Mouse (Mus musculus) midbrain, embryonic 14.5 days (tissue): ENCODE measurements around the gene Mthfd1l. TPM values are rescaled to one million over a fixed set of nuclear protein-coding genes. Genes with fewer than 3 reads are reported as not detected.

Experiments used
- ATAC-seq: fragments of 200-750 bp; cut with Nextera tagmentation; 2 replicates; pipeline ENCODE4 v1.8.0; 2017; ENCODE audit warnings: moderate number of reproducible peaks, moderate library complexity; ENCODE audit not compliant: low FRiP score, low TSS enrichment
- DNase-seq: peaks from one replicate; pipeline ENCODE4 v3.0.0-alpha.2; 2015
- H3K27ac ChIP-seq: fragments of 300-500 bp; sonication (generic); replicated peaks from 2 replicates; pipeline ENCODE4 v1.5.1; 2014; ENCODE audit warnings: mild to moderate bottlenecking, low read depth, low read length, moderate library complexity
- H3K27me3 ChIP-seq: fragments of 300-500 bp; sonication (generic); 2 replicates; pipeline ENCODE4 v1.6.1; 2014; ENCODE audit warnings: low read length, control low read depth, mixed read lengths; ENCODE audit not compliant: control insufficient read depth, insufficient read depth
- H3K36me3 ChIP-seq: fragments of 300-500 bp; sonication (generic); 2 replicates; pipeline ENCODE4 v1.6.1; 2014; ENCODE audit warnings: low read length, control low read depth; ENCODE audit not compliant: control insufficient read depth, insufficient read depth
- H3K4me1 ChIP-seq: fragments of 300-500 bp; sonication (generic); 2 replicates; pipeline ENCODE4 v1.6.1; 2014; ENCODE audit warnings: mild to moderate bottlenecking, antibody characterized with exemption, low read length, control low read depth; ENCODE audit not compliant: control insufficient read depth, insufficient read depth
- H3K4me2 ChIP-seq: fragments of 300-500 bp; sonication (generic); 2 replicates; pipeline ENCODE4 v1.6.1; 2014; ENCODE audit warnings: mild to moderate bottlenecking, low read length, moderate library complexity
- H3K4me3 ChIP-seq: fragments of 300-500 bp; sonication (generic); replicated peaks from 2 replicates; pipeline ENCODE4 v1.5.1; 2014; ENCODE audit warnings: low read depth, low read length
- H3K9ac ChIP-seq: fragments of 300-500 bp; sonication (generic); replicated peaks from 2 replicates; pipeline ENCODE4 v1.6.1; 2014; ENCODE audit warnings: mild to moderate bottlenecking, low read length, moderate library complexity
- H3K9me3 ChIP-seq: fragments of 300-500 bp; sonication (generic); 2 replicates; pipeline ENCODE4 v1.6.1; 2016; ENCODE audit warnings: low read length, control low read depth, mixed read lengths; ENCODE audit not compliant: control insufficient read depth
- WGBS: fragments of 180-500 bp; shearing (Covaris S2); extraction: QIAGEN DNeasy Blood & Tissue Kit; methylation state at CpG from one replicate; pipeline ENCODE4 v1.1.7; 2014; 5-methylcytosine and 5-hydroxymethylcytosine counted together
- polyA plus RNA-seq: library from polyadenylated mRNA; unstranded; fragments of >200 nt; fragmentation: Nextera tagmentation; extraction: Ambion mirVana; gene quantifications from 2 replicates; pipeline ENCODE4 v1.2.1, GENCODE M21; 2014

The Mthfd1l gene
- polyA plus RNA-seq, 1 experiment from 2014 or later, result 6.4 TPM

DNA sequence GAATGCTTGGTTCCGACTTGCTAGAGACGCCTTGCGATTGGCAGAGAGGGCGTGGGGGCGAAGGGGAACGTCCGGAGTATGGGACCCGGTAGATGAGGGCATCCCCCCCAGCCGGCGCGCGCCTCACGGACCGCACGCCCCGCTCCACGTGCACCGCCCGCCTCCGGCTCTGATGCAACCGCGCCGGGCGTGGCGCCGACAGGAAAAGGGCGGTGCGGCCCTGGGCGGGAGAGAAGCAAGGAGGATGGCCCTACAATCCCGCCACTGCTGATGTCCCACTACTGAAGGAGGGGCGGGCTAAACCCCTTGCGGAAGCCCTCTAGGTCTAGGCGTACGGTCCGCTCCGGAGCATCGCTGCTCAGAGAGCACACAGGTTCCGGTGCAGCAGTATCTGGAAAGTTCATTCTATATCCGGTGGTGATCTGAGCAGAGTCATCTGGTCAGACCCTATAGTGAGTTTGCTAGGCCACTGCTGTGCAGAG is 712 bp downstream of the Mthfd1l start:
- H3K27ac ChIP-seq, result peak overlapping the region; percentile 80
- H3K4me1 ChIP-seq, result peaks cover 2% of the 10 kb centered on the region; the same call in 1 of the 2 replicates
- H3K9ac ChIP-seq, result peak overlapping the region; percentile 77
- no peaks in the 10 kb centered on the region for H3K9me3 ChIP-seq
- H3K36me3 ChIP-seq, result no peaks in the 10 kb centered on the region
- H3K4me3 ChIP-seq, result peak overlapping the region; percentile 72
- H3K4me2 ChIP-seq, result peak overlapping the region; percentile 92
- WGBS, result under 1% methylated on average over 38 of the region's 39 CpGs
- DNase-seq (peak; percentile 87), ATAC-seq (peak; percentile 83)
- no peaks in the 10 kb centered on the region for H3K27me3 ChIP-seq

DNA sequence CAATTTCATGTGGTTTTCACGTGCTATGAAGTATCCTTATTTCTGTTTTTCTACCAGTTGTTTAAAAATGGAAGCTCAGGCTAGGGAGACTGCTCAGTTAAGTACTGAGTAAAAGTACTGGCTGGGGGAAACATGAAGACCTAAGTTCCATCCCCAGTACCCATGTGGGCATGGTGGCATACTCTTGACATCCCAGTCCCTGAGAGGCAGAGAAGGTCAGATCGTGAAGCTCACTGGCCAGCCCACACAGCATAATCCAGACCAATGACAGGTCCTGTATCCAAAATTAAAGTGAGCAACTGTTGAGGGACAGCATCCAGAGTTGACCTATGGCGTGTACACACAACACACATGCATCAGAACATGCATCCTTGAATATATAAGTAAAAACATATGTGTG is 1.5 kb downstream of the Mthfd1l start:
- Histone ChIP-seq H3K9me3 (no peaks in the 10 kb centered on the region), H3K27me3 (no peaks in the 10 kb centered on the region), H3K9ac (no peak overlapping the region), H3K27ac (no peak overlapping the region), H3K36me3 (no peaks in the 10 kb centered on the region), H3K4me3 (no peak overlapping the region), H3K4me1 (peaks cover 2% of the 10 kb centered on the region; the same call in 1 of the 2 replicates), H3K4me2 (peak overlapping the region; percentile 92)
- DNase-seq (no peak), ATAC-seq (no peak)
- WGBS, result 74% methylated on average over 3 of the region's 3 CpGs

DNA sequence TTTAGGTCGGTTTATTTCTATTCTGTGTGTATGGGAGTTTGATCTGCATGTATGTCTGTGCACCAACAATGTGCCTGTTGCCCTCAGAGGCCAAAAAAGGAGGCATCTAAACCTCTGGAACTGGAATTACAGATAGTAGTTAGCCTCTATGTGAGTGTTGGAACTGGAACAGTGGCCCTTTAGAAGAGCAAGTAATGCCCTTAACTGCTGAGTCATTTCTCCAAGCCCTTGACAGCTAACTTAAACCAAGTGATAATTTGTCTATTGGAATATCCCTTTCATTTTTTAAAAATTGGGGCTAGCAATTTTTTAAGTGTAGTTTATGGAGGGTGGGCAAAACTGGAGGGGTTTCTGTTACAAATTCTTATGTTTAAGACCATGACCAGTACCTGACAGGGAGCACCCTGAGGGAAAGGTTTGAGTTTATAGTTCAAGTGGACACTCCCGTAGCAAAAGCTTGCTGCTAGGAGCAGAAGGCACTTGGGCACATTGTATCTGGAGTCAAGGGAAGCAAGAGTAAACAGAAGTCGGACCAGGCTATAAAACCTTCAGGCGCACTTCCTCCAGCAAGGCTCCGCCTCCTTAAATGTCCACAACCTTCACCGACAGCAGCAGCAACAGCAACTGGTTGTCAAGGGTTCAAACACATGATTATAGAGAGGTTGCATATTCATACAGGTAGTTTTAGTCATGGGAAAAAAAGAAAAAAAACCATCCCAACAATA is 3.1 kb downstream of the Mthfd1l start:
- Histone ChIP-seq H3K4me3 (no peak overlapping the region), H3K4me2 (no peak overlapping the region), H3K27me3 (no peaks in the 10 kb centered on the region), H3K9ac (no peak overlapping the region), H3K36me3 (no peaks in the 10 kb centered on the region), H3K9me3 (no peaks in the 10 kb centered on the region), H3K4me1 (peaks cover 2% of the 10 kb centered on the region; the same call in 1 of the 2 replicates), H3K27ac (no peak overlapping the region)
- ATAC-seq, result no peak
- DNase-seq, result no peak
- 83% methylated on average over 6 of the region's 6 CpGs for WGBS

DNA sequence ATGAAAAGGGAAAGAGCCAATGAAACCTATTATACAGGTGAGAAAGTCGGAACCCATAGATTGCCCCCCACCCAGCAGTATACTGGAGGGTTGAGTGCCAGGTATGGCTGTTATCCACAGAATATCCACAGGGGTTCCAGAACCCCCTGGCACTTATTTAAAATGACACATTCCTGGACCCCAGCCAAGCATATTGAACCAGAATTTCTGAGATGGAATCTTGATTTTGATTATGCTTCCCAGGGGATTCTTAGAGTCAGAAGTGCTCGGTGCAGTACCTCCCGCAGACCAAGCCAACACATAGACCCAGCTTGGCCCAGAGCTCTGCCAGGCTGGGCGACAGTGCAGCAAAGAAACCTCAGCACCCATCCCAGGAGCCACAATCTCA is 3.7 kb downstream of the Mthfd1l start:
- Histone ChIP-seq H3K9ac (no peak overlapping the region), H3K9me3 (no peaks in the 10 kb centered on the region), H3K36me3 (0 out of 2 replicates have a peak, but pooled peaks cover 2% of the 10 kb centered on the region), H3K4me2 (no peak overlapping the region), H3K4me3 (no peak overlapping the region), H3K4me1 (peaks cover 2% of the 10 kb centered on the region; the same call in 1 of the 2 replicates), H3K27me3 (no peaks in the 10 kb centered on the region), H3K27ac (no peak overlapping the region)
- 81% methylated on average over 4 of the region's 4 CpGs for WGBS
- DNase-seq (no peak), ATAC-seq (no peak)

DNA sequence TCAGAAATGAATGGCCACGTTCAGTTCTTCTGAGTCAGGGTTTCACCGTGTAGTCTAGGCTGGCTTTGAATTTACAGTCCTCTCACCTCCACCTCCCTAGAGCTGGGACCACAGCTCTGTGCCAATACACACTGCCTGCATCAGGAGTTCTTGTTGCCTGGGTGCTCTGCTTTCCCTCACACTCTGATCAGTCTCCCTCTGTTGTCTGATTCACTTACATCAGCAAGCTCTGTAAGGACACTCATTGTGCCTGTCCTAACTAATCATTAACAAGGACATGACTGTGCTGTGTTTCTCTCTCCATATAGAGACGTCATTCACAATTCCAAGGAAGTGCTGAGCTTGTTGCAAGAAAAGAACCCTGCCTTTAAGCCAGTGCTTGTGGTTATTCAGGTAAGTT is 5.4 kb downstream of the Mthfd1l start:
- Histone ChIP-seq H3K4me2 (no peak overlapping the region), H3K27me3 (no peaks in the 10 kb centered on the region), H3K4me1 (0 out of 2 replicates have a peak, but pooled peaks cover 2% of the 10 kb centered on the region), H3K4me3 (no peak overlapping the region), H3K9ac (no peak overlapping the region), H3K36me3 (0 out of 2 replicates have a peak, but pooled peaks cover 2% of the 10 kb centered on the region), H3K27ac (no peak overlapping the region), H3K9me3 (no peaks in the 10 kb centered on the region)
- 78% methylated on average over 3 of the region's 3 CpGs for WGBS
- ATAC-seq, result no peak
- no peak for DNase-seq

DNA sequence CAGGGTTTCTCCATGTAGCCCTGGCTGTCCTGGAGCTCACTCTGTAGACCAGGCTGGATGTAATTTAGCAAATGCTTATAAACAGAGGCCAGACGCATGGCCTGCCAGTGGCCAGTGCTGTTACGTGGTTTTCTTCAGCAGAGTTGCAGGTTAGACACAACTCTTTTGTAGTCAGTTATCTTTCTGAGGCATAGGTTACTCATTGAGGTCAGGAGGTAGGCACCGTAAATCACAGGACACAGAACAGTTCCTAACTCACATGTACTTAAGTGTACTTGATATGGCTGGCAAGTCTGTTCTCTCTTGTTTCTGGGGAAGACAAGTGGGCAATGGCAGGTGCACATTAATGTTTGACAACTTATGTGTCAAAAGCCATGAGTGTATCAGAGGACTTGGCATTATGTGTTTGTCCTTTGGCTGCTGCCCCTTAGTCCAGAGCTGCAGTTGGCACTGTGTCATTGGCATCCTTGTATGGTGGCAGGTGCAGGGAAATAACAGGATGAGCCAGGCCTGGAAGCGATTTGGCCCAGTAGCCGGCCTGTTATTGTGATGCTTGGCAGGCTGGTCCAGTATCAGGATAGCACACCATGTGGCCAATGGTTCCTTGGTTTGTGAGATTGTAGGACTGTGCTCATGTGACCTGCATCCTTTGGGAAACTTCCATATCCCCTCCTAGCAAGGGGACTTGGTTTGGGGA is 6.0 kb downstream of the Mthfd1l start:
- Histone ChIP-seq H3K4me1 (0 out of 2 replicates have a peak, but pooled peaks cover 1% of the 10 kb centered on the region), H3K36me3 (0 out of 2 replicates have a peak, but pooled peaks cover 2% of the 10 kb centered on the region), H3K27me3 (no peaks in the 10 kb centered on the region), H3K4me3 (no peak overlapping the region), H3K4me2 (no peak overlapping the region), H3K27ac (no peak overlapping the region), H3K9me3 (no peaks in the 10 kb centered on the region), H3K9ac (no peak overlapping the region)
- peak; percentile 7 for DNase-seq
- over 99% methylated on average over 5 of the region's 5 CpGs for WGBS
- ATAC-seq, result no peak

DNA sequence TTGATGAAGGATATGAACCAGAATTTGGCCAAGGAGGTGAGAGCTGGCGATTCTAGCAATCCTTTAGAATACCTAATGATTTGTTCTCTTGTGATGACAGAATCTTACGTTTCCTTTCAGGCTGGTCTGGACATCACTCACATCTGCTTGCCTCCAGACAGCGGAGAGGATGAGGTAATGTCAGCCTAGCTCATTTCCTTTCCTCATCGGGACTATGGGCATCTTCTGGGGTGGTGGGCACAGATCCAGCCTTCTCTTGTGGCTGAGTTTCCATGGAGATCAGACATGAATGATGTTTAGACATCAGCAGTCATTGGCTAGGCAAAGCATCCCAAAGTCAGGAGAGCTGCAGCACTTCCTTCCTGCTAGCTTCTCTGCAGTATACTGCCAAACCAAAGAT is 7.3 kb downstream of the Mthfd1l start:
- H3K9ac ChIP-seq, result no peak overlapping the region
- no peaks in the 10 kb centered on the region for H3K4me1 ChIP-seq
- no peak overlapping the region for H3K4me2 ChIP-seq
- ATAC-seq (no peak), DNase-seq (no peak)
- no peaks in the 10 kb centered on the region for H3K9me3 ChIP-seq
- H3K27me3 ChIP-seq, result no peaks in the 10 kb centered on the region
- 0 out of 2 replicates have a peak, but pooled peaks cover 2% of the 10 kb centered on the region for H3K36me3 ChIP-seq
- no peak overlapping the region for H3K27ac ChIP-seq
- no peak overlapping the region for H3K4me3 ChIP-seq
- WGBS, result 86% methylated on average over 4 of the region's 4 CpGs

DNA sequence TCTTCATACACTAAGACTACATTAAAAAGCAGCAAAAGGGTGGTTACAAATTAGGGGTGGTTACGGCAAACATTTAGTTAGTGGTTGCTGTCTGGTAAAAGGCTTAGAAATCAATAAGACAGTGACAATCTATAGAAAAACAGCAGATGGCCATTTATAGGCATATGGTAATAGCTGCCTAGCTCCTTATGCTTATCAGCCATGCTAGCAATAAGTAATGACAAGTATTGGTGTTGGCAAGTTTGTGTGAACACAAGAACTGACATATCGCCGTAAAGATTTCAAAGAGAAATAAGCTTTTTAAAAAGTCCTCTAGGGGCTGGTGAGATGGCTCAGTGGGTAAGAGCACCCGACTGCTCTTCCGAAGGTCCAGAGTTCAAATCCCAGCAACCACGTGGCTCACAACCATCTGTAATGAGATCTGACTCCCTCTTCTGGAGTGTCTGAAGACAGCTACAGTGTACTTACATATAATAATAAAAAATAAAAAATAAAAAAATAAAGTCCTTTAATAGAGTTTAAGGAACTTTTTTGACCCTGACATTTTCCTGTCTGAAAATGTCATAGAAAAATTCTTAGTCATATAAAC is 17.5 kb downstream of the Mthfd1l start:
- no peak overlapping the region for H3K27ac ChIP-seq
- H3K27me3 ChIP-seq, result no peaks in the 10 kb centered on the region
- H3K4me3 ChIP-seq, result no peak overlapping the region
- no peak overlapping the region for H3K4me2 ChIP-seq
- no peaks in the 10 kb centered on the region for H3K9me3 ChIP-seq
- 96% methylated on average over 6 of the region's 6 CpGs for WGBS
- no peaks in the 10 kb centered on the region for H3K36me3 ChIP-seq
- ATAC-seq, result no peak
- no peak overlapping the region for H3K9ac ChIP-seq
- no peak for DNase-seq
- H3K4me1 ChIP-seq, result no peaks in the 10 kb centered on the region
